Mouse (Mus musculus) brain, adult 2 months (tissue): ENCODE results near the gene Gm49387.
"Not testable (repeated sequence)": the region's sequence is repeated elsewhere in the genome, so short reads cannot be mapped to it uniquely, and the experiment has no call there.

Experiments used
- DNase-seq: peaks from one replicate; pipeline ENCODE4 v3.0.0; 2011; ENCODE audit warnings: low read depth, low spot score

The Gm49387 gene

GRCm38 (mm10) chr14:31641506-31642155, 953 bp upstream of the Gm49387 start:
- DNase-seq: no peak

GRCm38 (mm10) chr14:31640890-31641505, 320 bp upstream of the Gm49387 start, which contains the start of the genes Btd and Hacl1:
Btd (plus strand) TSS chr14:31641028.
Hacl1 (minus strand) TSS chr14:31641286.
- peak; percentile 96 for DNase-seq

- no peak for DNase-seq
Measured at GRCm38 (mm10) chr14:31630677-31631076, 10.0 kb downstream of the Gm49387 start.

GRCm38 (mm10) chr14:31622748-31623147, 17.9 kb downstream of the Gm49387 start:
- peak; percentile 91 for DNase-seq

GRCm38 (mm10) chr14:31620591-31621223, 20.0 kb downstream of the Gm49387 start:
- DNase-seq: peak; percentile 42

GRCm38 (mm10) chr14:31617997-31618396, 22.7 kb downstream of the Gm49387 start:
- no peak for DNase-seq

- DNase-seq: peak; percentile 53
Measured at GRCm38 (mm10) chr14:31617204-31617603, 23.5 kb downstream of the Gm49387 start.

- DNase-seq: no peak
Measured at GRCm38 (mm10) chr14:31613671-31614070, 27.0 kb downstream of the Gm49387 start.

GRCm38 (mm10) chr14:31611986-31612385, 28.7 kb downstream of the Gm49387 start:
- DNase-seq: no peak

GRCm38 (mm10) chr14:31605514-31605913, 35.2 kb downstream of the Gm49387 start:
- no peak for DNase-seq

- DNase-seq: peak; percentile 48
Measured at GRCm38 (mm10) chr14:31604916-31605315, 35.8 kb downstream of the Gm49387 start.

GRCm38 (mm10) chr14:31602616-31602979, 38.1 kb downstream of the Gm49387 start:
- DNase-seq: not testable (repeated sequence)

GRCm38 (mm10) chr14:31601908-31602615, 38.6 kb downstream of the Gm49387 start:
- no peak for DNase-seq

GRCm38 (mm10) chr14:31597446-31597845, 43.2 kb downstream of the Gm49387 start:
- no peak for DNase-seq

GRCm38 (mm10) chr14:31596408-31596807, 44.3 kb downstream of the Gm49387 start:
- DNase-seq: no peak

- no peak for DNase-seq
Measured at GRCm38 (mm10) chr14:31594693-31595092, 46.0 kb downstream of the Gm49387 start.

GRCm38 (mm10) chr14:31593036-31593435, 47.6 kb downstream of the Gm49387 start:
- no peak for DNase-seq

- no peak for DNase-seq
Measured at GRCm38 (mm10) chr14:31591243-31591642, 49.4 kb downstream of the Gm49387 start, which contains the start of gene Colq. Colq (minus strand) TSS chr14:31591343.

GRCm38 (mm10) chr14:31586451-31586850, 54.2 kb downstream of the Gm49387 start:
- no peak for DNase-seq

GRCm38 (mm10) chr14:31583082-31583481, 57.6 kb downstream of the Gm49387 start:
- no peak for DNase-seq

GRCm38 (mm10) chr14:31577966-31578735, 62.5 kb downstream of the Gm49387 start:
- no peak for DNase-seq
